Mouse (Mus musculus) spleen, postnatal 4 days (tissue): ENCODE measurements around the gene Gucy2c.
A peak's percentile ranks its signal among the peaks of the same experiment; 100 is the strongest.

Experiments used
- DNase-seq, 2 experiments: peaks; one replicate each; pipeline ENCODE4 v3.0.0; 2022; ENCODE audit warnings: low spot score in 2 of 2

Gucy2c gene

DNA sequence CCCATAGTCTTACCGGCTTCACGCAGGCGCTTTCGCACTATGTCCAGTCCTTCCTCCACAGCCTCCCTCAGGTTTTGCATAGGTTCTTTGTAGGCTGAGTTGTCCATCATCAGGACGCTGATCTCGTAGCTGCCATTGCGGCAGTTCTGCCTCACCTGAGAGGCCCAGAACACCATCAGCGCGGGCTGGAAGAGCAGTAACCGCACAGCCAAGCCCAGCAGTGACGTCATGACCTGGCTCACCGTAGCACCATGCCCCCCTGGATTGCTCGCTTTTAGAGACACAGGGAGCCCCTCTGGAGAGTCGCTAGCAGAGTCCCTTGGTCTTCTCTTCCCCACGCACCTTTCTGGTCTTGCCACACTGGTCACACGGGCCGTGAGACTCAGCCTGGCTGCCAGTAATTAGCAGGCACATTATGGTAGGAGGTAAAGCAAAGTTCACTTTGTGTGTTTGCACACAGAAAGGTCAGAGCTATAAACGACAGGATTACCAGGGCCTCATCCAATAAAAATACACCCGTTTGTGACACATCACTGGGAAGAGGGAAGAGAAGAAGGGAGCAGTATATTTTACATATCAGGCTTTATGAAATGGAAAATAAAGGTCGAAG is at the start of gene Gucy2c:
Gucy2c (minus strand) TSS at position 389 of the 610 bp plus-strand sequence.
- DNase-seq: no peak

DNA sequence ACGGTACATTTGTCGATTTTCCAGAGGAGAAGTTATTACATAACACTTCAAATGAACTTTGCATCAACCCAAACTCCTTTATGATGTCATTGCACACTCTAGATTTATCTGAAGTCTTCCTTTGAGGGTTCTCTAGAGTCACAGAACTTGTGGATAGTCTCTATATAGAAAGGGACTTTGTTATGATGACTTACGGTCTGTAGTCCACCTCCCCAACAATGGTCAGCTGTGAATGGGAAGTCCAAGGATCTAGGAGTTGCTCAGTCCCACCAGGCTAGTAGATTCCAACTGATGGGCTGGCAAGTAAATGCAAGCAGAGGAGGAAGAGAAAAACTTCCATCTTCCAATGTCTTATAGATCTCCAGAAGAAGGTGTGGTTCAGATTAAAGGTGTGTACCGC is 47.1 kb upstream of the Gucy2c start:
- no peak for DNase-seq

DNA sequence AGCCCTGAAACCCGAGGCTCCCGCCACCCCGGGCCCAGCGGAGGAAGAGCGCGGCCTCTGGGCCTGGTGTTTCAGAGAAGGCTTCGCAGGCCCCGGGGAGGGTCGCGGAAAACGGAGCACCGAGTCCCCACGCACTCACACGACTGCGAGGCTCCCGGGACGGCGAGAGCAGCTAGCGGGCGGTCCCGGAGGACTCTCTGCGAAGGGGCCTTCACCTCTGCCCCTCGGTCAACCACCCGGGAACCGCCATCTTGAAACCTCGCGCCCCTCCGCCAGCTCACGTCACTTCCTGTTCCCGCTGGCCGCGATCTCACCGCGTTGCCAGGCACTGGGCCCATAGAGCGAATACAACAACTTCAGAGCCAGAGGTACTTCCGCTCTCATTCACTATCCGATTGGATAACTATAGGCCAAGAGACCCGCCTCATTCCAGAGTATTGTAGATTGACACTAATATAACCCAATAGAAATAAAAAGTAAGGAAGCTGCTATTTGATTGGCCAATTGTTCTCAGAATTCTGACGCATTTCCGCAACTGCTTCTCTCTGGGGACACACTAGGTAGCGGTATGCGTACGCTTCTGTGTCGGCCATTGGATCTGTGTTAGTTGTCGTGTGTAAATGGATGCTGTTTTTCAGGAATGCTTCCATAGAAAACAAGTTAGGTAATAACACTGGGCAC is 46.5 kb upstream of the Gucy2c start, which contains the start of gene Wbp11:
Wbp11 (minus strand) TSS at position 353 of the 681 bp plus-strand sequence.
- peak; percentile 92 to 95 for DNase-seq

DNA sequence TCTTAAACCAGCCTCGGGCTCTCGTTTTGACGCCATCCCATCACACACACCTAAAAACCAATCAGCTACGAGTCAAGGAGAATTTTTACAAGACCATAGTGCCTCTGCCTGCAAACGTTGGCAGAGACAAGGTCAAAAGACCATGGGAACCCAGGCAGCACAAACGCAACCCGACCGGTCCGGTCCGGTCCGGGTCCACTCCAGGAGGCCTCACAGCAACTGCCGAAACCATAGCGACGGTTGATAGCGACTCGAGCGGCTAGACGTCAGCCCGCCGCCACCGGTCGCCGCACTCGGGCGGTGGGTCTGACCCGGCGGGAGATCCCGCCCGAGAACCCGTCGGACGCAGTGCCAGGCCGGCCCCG is 45.9 kb upstream of the Gucy2c start, which contains the start of gene BC049715:
BC049715 (plus strand) TSS at position 111 of the 365 bp plus-strand sequence.
- DNase-seq: peak in 1 of 2 experiments; percentile 39

DNA sequence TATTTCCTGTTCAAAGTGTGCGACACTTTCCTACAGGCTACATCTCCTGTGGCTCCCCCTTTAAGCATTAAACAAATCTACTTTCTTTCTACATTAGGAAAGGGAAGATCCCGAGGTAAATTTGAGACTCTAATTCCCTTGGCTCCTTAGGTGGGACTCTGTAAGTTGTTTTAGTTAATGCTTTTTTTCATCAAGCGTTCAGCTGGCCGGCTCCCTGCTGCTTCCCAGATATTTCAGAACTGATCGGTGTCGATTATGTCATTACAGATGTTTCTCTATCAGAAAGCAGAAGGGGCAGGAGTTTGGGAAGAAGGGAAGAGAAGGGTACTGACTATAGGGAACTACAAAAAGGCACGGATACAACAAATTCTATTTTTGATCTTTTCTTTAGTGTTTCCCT is 45.6 kb upstream of the Gucy2c start:
- DNase-seq: no peak

DNA sequence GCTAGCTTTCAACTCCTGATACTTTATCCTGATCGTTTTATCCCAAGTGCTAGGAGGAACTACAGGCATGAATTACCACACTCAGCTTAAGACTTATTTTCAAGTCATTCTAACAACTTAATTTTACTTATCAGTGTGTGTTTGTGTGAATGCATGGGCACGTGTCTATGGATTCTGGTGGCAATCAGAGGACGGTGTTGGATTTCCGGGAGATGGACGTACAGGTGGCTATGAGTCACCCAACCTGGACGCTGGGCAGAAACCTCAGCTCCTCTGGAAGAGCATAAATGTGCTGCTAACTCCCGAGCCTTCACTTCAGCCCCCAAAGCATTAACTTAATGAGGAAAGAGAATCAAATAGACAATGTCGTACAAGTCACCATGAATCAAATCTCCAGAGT is 43.4 kb upstream of the Gucy2c start:
- DNase-seq: no peak

DNA sequence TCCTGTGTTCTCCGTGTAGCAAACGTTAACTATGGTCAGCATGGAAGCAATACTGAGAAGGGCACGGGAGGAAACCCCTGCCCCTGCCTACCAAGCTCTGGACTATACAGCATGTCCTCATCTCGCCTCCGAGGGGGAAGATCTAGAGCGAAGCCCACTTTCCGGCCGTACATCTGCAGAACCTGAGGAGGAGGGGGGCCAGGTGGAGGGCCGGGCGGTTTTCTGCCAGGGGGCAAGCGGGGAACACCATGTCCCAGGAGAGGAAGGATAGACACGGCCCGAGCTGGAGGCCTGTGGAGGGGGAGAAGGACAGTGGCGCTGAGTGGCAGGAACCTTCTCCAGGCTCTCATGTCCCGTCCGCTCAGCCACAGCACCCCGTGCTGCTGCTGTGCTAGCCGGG is 39.5 kb upstream of the Gucy2c start:
- DNase-seq: no peak

DNA sequence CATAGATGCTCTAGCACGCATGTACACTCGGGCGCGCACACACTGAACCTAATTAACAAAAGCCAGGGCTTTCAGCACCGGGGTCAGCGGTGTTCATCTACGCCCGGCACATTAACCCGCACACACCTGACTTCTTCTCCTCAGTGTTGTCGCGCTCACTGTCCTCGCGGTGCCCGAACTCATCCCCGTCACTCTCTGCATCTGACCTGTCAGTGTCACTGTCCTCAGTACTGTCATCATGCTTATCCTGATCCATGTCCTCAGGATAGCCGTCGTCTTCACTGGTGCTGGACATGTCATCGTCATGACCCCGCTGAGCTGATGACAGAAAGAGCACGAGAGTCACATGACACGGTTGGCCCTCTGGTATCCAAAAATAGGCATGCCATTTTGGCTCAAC is 38.8 kb upstream of the Gucy2c start:
- no peak for DNase-seq

DNA sequence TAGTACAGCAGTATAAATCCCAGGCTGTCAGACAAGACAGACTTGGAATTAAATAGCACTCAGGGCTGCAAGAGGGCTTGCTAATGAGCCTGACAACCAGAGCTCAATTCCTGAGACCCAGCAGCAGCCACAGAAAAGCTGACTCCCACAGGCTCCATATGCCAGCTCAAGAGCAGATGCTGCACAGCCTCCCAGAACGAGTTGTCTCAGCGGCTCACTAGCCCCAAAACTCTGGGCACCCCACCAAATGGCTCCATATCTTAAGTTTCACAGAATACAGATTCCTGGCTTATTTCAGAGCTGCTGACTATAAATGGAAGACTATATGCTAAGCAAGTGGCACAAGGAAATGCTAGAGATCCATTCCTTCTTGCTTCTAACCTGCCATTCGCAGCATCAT is 36.0 kb upstream of the Gucy2c start:
- DNase-seq: no peak

DNA sequence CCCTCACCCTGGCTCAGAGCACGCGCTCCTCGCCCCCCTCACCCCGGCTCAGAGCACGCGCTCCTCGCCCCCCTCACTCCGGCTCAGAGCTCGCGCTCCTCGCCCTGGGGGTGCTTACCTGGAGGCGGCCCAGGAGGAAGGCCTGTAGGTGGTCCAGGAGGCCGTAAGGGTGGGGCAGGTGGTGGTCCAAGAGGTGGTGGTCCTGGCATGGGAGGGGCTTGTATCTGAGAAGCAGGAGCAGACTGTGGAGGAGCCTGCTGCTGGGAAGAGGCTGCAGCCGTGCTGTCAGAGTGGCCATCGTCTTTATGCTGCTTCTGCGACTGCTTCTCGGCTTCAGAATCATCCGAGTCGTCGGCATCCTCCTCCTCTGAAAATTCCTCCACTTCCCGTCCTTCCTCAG is 35.3 kb upstream of the Gucy2c start:
- no peak for DNase-seq

DNA sequence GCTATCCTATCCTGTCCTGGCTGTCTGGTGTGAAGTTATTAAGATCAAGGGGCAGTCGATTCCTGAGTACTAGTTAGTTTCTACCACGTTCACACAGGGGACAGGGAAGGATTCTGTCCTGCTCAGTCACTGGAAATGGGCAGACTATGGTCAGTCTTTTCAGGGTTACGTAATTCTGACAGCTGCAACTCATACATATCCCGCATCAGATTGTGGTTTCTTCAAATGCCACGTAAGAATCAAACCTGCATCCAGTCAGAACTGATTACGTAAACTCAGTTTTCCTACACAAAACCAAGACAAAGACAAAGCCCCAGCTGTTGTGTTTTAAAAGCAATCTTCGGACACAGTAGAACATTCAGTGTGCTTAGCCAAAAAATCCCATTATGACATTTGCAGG is 33.8 kb upstream of the Gucy2c start:
- DNase-seq: no peak

DNA sequence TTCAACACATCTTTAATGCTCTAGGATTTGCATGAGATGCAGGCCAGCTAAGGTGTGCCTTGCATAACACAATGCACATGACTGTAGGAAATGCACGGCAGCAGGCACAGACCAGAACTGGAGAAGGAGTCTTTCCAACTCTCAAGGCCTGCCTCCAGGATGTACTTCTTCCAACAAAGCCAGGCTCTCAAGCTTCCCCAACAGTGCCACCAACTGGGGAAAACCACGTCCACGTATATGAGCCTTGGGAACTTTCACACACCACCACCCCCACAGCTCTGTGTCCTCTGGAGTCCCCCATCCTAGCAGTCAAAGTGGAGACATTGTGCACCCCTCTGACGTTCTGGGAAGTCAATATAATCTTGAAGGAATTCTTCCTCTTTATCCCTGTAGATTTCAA is 31.6 kb upstream of the Gucy2c start:
- DNase-seq: no peak

DNA sequence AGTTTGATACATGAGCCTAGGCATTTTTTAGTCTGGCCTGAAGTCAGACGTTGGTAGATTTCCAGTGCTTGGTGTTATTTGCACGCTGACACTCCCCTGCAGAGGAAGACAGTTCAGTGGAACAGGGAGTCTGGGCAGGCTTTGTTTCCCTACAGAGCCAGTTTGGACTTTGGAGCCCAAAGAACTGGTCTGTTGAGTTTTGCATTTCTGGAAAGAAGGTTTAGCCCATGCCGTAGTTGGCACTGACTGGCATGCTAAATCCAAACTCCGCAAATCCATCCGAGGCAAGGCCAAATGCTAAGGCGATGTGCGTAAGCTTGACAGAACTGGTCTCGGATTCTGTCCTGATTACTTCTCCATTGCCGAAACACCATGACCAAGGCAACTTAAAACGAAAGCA is 29.6 kb upstream of the Gucy2c start:
- DNase-seq: no peak

DNA sequence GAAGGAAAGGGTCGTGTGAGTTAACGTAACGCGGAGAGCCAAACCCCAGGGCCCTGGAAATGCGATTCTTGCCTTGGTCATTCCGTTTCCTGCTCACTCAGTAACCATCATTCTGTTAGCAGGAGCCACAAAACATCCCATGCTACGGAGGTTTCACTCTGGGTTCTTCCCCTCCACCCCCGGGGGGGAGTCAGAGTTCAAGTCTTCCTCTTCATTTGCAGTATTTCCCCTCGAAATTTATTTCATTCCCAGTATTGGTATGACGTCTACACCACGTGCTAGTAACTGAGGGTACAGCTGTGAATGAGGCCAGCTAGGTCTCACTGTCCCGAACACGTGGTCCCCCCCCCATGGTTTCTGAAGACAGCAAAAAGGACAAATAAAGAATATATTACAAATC is 28.1 kb upstream of the Gucy2c start:
- DNase-seq: no peak

DNA sequence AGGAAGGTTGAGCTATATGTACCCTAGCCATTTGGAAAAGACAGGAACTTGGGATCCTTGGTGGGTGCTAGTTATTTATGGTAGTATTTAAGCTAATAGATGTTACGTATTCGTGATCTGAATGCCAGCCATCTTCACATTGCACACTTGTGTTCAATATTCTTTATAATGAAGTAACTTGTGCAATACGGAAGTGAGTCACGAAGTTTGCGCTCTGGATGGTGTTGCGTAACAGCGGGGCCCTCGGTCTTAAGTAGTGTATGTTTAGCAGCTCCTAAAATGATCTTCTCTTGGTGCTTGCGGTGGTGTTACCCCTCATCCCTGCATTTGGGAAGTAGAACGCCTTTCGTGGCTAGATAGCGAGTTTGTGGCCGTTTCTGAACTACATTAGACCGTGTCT is 27.5 kb upstream of the Gucy2c start:
- DNase-seq: peak; percentile 58 to 76

DNA sequence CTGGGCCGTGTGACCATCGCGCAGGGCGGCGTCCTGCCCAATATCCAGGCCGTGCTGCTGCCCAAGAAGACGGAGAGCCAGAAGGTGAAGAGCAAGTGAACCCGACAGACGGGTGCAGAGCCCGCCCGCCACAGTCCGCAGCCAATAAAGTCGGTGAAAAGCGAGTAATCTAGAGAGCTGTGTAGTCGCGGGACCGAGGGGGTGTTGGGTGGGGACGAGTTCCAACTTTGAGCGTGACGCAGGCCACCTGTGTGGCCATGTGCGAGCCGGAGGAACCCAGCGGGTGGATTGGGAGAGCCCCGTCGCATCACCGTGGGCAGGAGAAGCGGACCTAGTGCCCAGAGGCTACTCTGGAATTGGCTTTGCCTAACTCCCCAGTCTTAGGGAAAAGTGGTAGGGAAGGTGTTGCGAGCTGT is 27.1 kb upstream of the Gucy2c start:
- peak; percentile 57 to 81 for DNase-seq

DNA sequence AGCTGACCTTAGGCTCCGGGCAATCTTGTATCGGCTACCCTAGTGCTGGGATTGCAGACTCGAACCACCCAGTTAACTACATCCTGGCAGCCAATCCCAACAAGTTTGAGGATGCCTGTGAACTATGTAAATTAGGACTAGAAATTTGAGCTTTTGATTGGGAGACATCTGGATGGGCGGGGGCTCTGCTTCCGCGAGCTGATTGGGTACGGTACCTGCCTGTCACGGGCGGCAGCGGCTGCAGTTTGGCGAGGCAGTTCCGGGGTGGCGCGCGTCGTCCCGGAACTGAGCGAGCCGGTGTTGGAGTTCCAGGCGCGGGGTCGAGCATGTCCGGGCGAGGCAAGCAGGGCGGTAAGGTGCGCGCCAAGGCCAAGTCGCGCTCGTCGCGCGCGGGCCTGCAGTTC is 26.5 kb upstream of the Gucy2c start, which contains the start of gene H2afj:
H2afj (plus strand) TSS at position 231 of the 404 bp plus-strand sequence.
- peak; percentile 99 to 100 for DNase-seq

DNA sequence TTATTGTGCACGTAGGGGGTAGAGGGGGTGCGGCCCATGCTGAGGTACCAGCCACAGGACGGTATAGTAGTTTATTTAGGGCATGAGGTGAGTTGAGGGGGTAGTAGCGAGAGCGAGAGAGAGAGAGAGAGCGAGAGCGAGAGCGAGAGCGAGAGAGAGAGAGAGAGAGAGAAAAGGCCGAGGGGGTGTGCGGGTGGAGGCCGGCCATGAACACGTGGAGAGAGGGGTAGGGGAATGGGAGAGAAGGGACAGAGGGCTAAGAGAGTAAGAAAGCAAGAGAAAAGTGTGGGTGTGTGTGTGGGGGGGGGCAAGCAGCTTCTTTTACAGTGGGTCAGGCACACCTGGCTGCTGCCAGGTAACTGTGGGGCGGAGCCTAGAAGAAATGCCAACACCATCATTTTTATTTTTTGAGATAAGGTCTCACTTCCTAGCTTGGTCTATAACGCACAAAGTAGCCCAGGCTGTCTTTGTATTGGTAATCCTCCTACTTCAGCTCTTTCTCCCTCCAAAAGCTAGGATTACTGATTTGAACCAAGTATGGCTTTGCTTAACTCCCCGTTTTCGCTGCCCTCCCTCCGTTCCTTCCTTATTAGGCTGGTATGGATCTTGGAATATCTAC is 25.9 kb upstream of the Gucy2c start:
- no peak for DNase-seq

DNA sequence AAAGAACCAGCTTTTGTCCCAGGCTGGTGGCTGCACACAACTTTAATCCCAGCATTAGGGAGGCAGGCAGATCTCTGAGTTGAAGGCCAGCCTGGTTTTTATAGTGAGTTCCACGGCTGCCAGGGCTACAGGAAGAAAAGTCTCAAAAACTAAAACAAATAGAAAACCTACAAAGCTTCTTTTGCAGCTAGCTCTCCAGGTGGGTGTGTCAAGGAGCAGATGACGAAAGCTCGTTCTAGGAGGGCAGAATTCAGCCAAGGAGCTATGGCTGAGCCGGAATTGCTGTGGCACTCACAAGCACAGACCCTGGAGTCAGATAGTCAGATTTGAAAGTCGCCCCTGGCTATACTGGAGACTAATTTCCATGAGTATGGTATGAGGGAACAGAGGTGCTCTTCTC is 25.3 kb upstream of the Gucy2c start:
- DNase-seq: no peak

DNA sequence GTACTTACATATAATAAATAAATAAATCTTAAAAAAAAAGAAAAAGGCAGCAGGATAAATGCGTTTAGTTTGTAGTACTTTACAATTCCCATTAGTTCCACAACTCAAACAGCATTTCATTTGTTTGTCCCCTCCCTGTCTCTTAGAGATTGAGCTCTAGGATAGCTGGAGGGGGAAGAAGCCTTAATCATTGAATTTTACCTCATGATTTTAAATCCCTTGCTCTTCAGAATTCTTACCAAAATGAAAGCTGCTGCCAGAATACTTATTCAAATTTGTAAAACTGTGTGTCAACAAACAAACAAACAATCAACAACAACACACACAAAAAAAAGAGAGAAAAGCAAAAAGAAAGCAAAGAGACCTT is 23.8 kb upstream of the Gucy2c start:
- no peak for DNase-seq

DNA sequence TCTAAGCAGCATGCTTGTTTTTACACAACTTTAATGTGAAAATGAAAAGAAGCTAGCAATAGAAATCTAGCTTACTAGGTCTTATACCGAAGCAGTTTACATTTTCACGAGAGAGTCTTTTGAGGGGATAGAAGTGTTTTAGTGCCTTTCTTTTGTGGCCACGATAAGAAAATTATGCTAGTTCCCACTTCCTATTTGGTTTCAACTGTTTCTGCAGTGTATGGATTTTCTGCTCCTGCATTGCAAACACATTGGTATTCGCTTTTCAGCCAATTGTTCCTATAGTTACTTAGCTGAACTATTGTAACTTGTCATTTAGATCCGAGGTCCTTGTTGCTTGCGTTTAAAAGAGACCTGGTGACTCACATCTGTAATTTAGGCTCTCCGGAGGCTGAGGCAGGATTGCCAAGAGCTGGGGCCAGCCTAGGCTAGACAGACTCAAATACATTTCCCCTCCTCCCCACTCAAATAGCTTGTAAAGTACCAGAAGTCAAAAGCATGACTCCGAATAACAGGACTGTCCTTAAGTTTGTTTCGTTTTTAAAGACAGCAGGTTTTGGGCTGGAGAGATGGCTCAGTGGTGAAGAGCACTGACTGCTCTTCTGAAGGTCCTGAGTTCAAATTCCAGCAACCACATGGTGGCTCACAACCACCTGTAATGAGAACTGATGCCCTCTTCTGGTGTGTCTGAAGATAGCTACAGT is 23.3 kb upstream of the Gucy2c start:
- DNase-seq: no peak
